Comparison of ENCODE assay signal across 8 mouse cellular contexts in the genomic region with DNA sequence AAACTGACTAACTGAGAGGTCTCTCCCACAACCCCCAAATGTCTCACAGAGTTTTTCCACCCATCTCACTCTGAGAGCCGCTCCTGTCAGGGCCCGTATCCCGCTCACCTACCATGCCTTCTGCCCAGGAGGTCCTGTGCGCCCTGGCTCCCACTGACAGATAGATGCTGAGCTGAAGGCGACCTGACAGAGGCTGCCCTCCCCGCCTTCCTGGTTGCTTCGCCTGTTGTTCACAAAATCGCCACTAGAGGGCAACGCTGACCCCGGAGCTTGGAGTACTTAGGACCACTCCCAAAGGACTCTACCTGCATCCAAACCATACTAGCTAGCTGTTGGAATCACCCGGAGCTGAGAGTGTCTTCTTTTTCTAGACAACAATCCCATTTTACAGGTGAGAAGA. TPM values are rescaled to one million over a fixed set of nuclear protein-coding genes. Genes with fewer than 3 reads are reported as not detected.
DNase-seq lines count a peak whose midpoint lies in the region; ATAC-seq and TF ChIP-seq lines count a peak whose summit lies in the region.

No protein-coding gene starts in this region.

- no peak overlapping the region for H3K4me2 ChIP-seq in intestine, embryonic 16.5 days (ENCODE audit: low read depth, low read length)

- H3K9me3 ChIP-seq in intestine, embryonic 16.5 days (ENCODE audit: control insufficient read depth, low read length): no peaks in the 10 kb centered on the region

- H3K4me3 ChIP-seq in intestine, embryonic 16.5 days (ENCODE audit: low read length): no peak overlapping the region
- H3K4me3 ChIP-seq in liver, adult 2 months (ENCODE audit: insufficient read depth, low read depth, low read length): no peak overlapping the region

- H3K36me3 ChIP-seq in intestine, embryonic 16.5 days (ENCODE audit: control insufficient read depth, insufficient read depth, low read length): no peaks in the 10 kb centered on the region
- no peaks in the 10 kb centered on the region for H3K36me3 ChIP-seq in liver, adult 2 months (ENCODE audit: control insufficient read depth, insufficient read depth, low read length)
- H3K36me3 ChIP-seq in splenic B cell, adult 2 months (ENCODE audit: control insufficient read depth, insufficient read depth, low read length, poor library complexity, severe bottlenecking): no peaks in the 10 kb centered on the region

- peak; percentile 85 for TF ChIP-seq CTCF in liver, adult 2 months (IDR thresholded peaks at IDR 0.05; ENCODE audit: low read depth, low read length)

- no peaks in the 10 kb centered on the region for H3K4me1 ChIP-seq in intestine, embryonic 16.5 days (ENCODE audit: control insufficient read depth, insufficient read depth, low read length)
- H3K4me1 ChIP-seq in liver, adult 2 months (ENCODE audit: control insufficient read depth, insufficient read depth, low read length): no peaks in the 10 kb centered on the region

- TF ChIP-seq POLR2A in liver, adult 2 months (IDR thresholded peaks at IDR 0.05; ENCODE audit: extremely low read depth, insufficient read depth, low read length): no peak

- H3K27me3 ChIP-seq in intestine, embryonic 16.5 days (replicated peaks; ENCODE audit: control insufficient read depth, insufficient read depth, low read length): no peaks in the 10 kb centered on the region
- no peaks in the 10 kb centered on the region for H3K27me3 ChIP-seq in liver, adult 2 months (ENCODE audit: control insufficient read depth, insufficient read depth, low read length)
- H3K27me3 ChIP-seq in splenic B cell, adult 2 months (ENCODE audit: control insufficient read depth, insufficient read depth, low read length, poor library complexity, severe bottlenecking): no peaks in the 10 kb centered on the region

- no peaks in the 10 kb centered on the region for H3K79me2 ChIP-seq in liver, adult 2 months (ENCODE audit: control insufficient read depth, insufficient read depth, low read length)

- H3K9ac ChIP-seq in intestine, embryonic 16.5 days (ENCODE audit: low read depth, low read length): no peak overlapping the region
- H3K9ac ChIP-seq in liver, adult 2 months (ENCODE audit: low read depth, low read length): no peak overlapping the region

- WGBS in intestine, embryonic 16.5 days: 3% methylated on average over 11 of the region's 11 CpGs
- 2% methylated on average over 11 of the region's 11 CpGs for WGBS in liver, adult 2 months

- no peak overlapping the region for H3K27ac ChIP-seq in intestine, embryonic 16.5 days (ENCODE audit: low read length)
- no peak overlapping the region for H3K27ac ChIP-seq in liver, adult 2 months (replicated peaks; ENCODE audit: insufficient read depth, low read depth, low read length)

- ATAC-seq in intestine, embryonic 16.5 days: peak; percentile 60; the same call in 1 of the 2 replicates

- peak; percentile 56 to 82 for DNase-seq in left cerebral cortex, adult 18-20 months (ENCODE audit: low spot score in 2 of 2)
- DNase-seq in left cerebral cortex, adult 11 months (ENCODE audit: low spot score): no peak
- peak; percentile 88 to 91 for DNase-seq in cerebellum, postnatal 10 days
- peak; percentile 73 to 75 for DNase-seq in frontal cortex, postnatal 36 days (ENCODE audit: low spot score in 2 of 2)
- peak; percentile 19 for DNase-seq in liver, adult 2 months (ENCODE audit: extremely low read depth, low read depth, low spot score)
- peak; percentile 82 for DNase-seq in neural tube, embryonic 10.5 days (ENCODE audit: extremely low spot score, low spot score)
- DNase-seq in splenic B cell, adult 2 months (ENCODE audit: low read depth, low spot score): peak; percentile 82

RNA-seq across cellular contexts. Expression of a gene that starts 30.0 kb away (rescaled TPM):
- 100 to 1,000 TPM; 130 TPM for total RNA-seq in left cerebral cortex, adult 18-20 months (2021)
- polyA plus RNA-seq in intestine, embryonic 16.5 days (2015; fragmentation: Nextera tagmentation; extraction: Ambion mirVana): 355 and 416 TPM in 2 replicates
- total RNA-seq in liver, adult 2 months (2014; rRNA removed): 19.7 and 24.3 TPM in 2 replicates
- polyA plus RNA-seq in liver, adult 2 months (2012; rRNA removed): 4.1 and 4.6 TPM in 2 replicates

RNA-seq across cellular contexts. Expression of a gene that starts 36.8 kb away (rescaled TPM):
- not detected for total RNA-seq in left cerebral cortex, adult 18-20 months (2021)
- 0.46 and 0.88 TPM in 2 replicates for polyA plus RNA-seq in intestine, embryonic 16.5 days (2015; fragmentation: Nextera tagmentation; extraction: Ambion mirVana)
- total RNA-seq in liver, adult 2 months (2014; rRNA removed): not detected in 2 replicates
- polyA plus RNA-seq in liver, adult 2 months (2012; rRNA removed): not detected in 2 replicates

RNA-seq across cellular contexts. Expression of a gene that starts 36.9 kb away (rescaled TPM):
- not detected for total RNA-seq in left cerebral cortex, adult 18-20 months (2021)
- polyA plus RNA-seq in intestine, embryonic 16.5 days (2015; fragmentation: Nextera tagmentation; extraction: Ambion mirVana): not detected in 2 replicates
- not detected in 2 replicates for total RNA-seq in liver, adult 2 months (2014; rRNA removed)
- not detected in 2 replicates for polyA plus RNA-seq in liver, adult 2 months (2012; rRNA removed)
